Mouse (Mus musculus): ENCODE results near the gene Ahrr.

The Ahrr gene

GRCm38 (mm10) chr13:74292167-74292566 is at the start of gene Ahrr:
Gene Ahrr (minus strand): TSS chr13:74292331.
- DNase-seq, result peak; percentile 26 to 45

GRCm38 (mm10) chr13:74341036-74341435 is 48.9 kb upstream of the Ahrr start:
- DNase-seq, result peak; percentile 23 to 54

GRCm38 (mm10) chr13:74329321-74329720 is 37.2 kb upstream of the Ahrr start:
- DNase-seq, result no peak

- DNase-seq, result peak; percentile 85 to 91
Observed at GRCm38 (mm10) chr13:74317170-74317849, 25.2 kb upstream of the Ahrr start, which contains the start of gene Pdcd6. Gene Pdcd6 (minus strand): TSS chr13:74317580.

- no peak for DNase-seq
Observed at GRCm38 (mm10) chr13:74316789-74317169, 24.6 kb upstream of the Ahrr start.

- DNase-seq, result no peak
Observed at GRCm38 (mm10) chr13:74316386-74316785, 24.3 kb upstream of the Ahrr start.

- DNase-seq, result no peak
Observed at GRCm38 (mm10) chr13:74314616-74315015, 22.5 kb upstream of the Ahrr start.

- no peak for DNase-seq
Observed at GRCm38 (mm10) chr13:74305780-74306179, 13.6 kb upstream of the Ahrr start.

- DNase-seq, result no peak
Observed at GRCm38 (mm10) chr13:74305380-74305779, 13.2 kb upstream of the Ahrr start.

- no peak for DNase-seq
Observed at GRCm38 (mm10) chr13:74302050-74303037, 10.2 kb upstream of the Ahrr start.

- no peak for DNase-seq
Observed at GRCm38 (mm10) chr13:74301607-74301984, 9.5 kb upstream of the Ahrr start.

- peak; percentile 74 to 82 for DNase-seq
Observed at GRCm38 (mm10) chr13:74300925-74301606, 8.9 kb upstream of the Ahrr start.

- no peak for DNase-seq
Observed at GRCm38 (mm10) chr13:74296376-74296775, 4.2 kb upstream of the Ahrr start.

- DNase-seq, result no peak
Observed at GRCm38 (mm10) chr13:74289646-74290045, 2.5 kb downstream of the Ahrr start.

- DNase-seq, result no peak
Observed at GRCm38 (mm10) chr13:74282299-74282698, 9.8 kb downstream of the Ahrr start.

GRCm38 (mm10) chr13:74275726-74276125 is 16.4 kb downstream of the Ahrr start:
- DNase-seq, result no peak

- peak; percentile 20 to 37 for DNase-seq
Observed at GRCm38 (mm10) chr13:74260231-74260992, 31.7 kb downstream of the Ahrr start.

GRCm38 (mm10) chr13:74259460-74260230 is 32.5 kb downstream of the Ahrr start:
- peak; percentile 28 to 64 for DNase-seq

GRCm38 (mm10) chr13:74246494-74246893 is 45.6 kb downstream of the Ahrr start:
- no peak for DNase-seq

- DNase-seq, result no peak
Observed at GRCm38 (mm10) chr13:74245899-74246231, 46.3 kb downstream of the Ahrr start.

GRCm38 (mm10) chr13:74245214-74245898 is 46.8 kb downstream of the Ahrr start:
- peak; percentile 16 to 48 for DNase-seq
